Mouse (Mus musculus): ENCODE measurements around the gene Cnn2.

DNA sequence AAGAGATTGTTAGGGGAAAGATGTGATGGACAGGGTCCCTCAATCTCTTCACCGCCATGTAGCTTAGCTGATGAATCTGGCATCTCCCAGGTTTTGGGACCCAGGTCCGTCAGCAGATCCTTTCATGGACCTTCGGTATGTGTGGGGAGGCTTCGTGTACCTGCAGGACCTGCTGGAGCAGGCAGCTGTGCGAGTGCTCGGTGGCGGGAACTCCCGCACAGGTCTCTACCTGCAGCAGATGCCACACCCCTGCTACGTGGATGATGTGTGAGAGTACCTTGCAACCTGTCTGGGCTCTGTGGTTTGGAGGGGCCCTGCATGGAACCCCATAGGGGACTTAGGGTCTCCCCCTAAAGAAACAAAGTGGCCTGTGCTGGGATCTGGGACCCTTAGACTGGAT is 13.6 kb downstream of the Cnn2 start:
- TF ChIP-seq CTCF (conservative IDR thresholded peaks at IDR 0.05; ENCODE audit: insufficient read depth, insufficient read length, low read depth, low read length): no peak
- no peak for TF ChIP-seq POLR2A (IDR thresholded peaks at IDR 0.05; ENCODE audit: low read depth, low read length)

Data from kidney, adult 2 months (tissue).